Mouse (Mus musculus): Measurements from ENCODE around the gene Slc24a3.

Slc24a3 gene

DNA sequence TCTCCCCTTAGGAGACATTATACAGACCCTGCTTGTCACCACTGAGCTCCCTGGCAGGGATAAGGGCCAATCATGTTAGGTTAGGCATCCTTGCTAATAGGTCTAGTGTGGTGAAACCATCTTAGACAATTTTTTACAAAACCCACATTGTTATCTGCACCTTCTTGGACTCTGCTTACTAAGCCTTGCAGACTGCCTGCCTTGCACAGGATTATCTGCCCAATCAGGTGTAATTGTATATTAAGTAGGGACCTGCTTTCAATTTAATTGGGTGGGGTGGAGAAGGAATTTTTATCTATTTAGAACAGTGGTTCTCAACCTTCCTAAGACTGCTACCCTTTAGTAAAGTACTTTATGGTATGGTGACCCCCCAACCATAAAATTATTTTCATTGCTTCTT, 394.9 kb downstream of the Slc24a3 start:
- DNase-seq = no peak

DNA sequence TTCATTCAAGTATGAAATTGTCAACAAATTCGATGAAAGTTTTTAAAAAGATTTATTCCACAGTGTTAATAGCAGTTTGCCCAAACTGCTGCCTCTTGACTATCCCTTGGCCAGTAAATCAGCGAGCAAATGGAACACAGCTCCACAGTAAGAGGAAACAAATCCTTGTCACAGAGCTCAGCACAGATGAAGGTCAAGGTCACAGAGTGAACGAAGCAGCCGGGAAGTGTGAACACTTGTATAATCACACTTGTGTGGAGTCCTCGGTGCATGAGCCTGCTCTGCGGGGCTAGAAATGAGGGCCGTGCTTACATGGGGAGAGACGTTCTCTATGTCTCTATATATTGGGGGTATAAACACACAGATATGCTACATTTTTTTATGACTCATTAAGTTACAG, 397.0 kb downstream of the Slc24a3 start:
- no peak for DNase-seq

DNA sequence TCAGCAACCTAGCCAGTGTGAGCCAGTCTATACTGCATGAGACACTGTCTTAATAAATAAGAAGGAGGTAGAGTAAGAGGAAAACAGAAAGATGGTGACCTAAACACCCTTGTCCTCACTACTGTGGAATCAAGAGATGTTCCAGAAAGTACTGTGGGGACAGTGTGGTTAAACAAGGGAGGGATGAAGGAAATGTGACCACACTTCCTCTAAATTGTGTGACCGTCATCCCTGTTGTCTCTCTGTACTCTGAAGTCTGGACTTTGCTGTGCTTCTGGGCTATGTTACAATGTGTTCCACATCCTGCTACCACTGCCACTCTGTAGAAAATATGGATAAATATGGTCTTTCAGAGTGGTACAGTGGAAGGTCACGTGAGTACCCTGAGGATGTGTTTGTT, 399.4 kb downstream of the Slc24a3 start:
- no peak for DNase-seq

DNA sequence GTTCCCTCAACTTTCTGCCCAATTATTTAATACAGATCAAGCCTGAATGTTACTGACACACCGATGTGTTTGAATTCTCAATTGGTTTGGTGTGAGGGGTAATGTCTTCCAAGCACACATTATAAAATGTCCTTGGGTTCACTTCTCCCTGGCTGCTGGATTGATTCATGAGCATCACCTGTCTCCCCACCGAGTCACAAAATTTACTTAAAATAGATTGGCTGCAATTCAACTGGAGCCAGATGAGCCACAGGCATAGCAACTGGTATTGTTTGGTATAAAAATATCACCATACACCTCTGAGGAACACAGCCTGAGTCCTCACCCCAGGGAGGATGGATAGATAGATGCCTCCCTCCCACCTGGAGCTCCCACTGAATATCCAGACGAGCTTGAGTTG, 404.4 kb downstream of the Slc24a3 start:
- DNase-seq = no peak

DNA sequence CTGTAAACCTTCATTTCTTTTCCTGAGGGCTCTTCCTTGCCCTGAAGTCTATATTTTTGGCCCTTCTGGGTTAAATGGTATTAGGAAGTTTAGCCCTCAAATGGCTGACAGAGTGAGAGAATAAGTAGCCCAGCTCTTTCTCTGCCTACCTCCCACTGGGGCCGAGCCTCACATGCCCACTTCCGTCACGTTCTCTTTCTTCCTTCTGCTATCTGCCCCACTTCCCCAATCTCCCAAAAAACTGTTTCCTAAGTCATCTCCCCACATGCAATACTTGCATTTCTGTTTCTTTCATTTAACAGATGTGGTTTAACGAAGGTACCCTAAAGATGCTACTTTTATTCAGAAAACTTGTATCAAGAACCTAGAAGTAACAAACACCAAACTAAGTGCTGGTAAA, 406.6 kb downstream of the Slc24a3 start:
- no peak for DNase-seq

DNA sequence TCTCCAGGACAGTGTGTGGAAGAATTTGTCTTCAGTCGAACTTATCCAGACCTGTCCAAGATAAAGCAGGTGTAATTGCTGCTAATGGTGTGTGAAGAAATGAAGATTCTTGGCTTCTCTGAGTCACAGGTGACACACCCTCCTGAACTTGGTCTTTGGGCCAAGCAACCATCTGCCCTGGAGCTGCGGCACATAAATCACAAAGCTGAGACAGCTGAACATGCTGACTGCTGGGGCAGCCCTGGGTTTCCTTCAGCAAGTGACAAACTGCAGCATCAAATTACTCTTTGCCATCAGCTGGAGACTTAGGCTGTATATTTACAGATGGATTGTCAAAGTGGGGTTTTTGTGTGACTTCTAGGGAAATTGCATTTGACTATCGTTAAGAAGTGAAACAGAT, 415.5 kb downstream of the Slc24a3 start:
- DNase-seq = no peak

DNA sequence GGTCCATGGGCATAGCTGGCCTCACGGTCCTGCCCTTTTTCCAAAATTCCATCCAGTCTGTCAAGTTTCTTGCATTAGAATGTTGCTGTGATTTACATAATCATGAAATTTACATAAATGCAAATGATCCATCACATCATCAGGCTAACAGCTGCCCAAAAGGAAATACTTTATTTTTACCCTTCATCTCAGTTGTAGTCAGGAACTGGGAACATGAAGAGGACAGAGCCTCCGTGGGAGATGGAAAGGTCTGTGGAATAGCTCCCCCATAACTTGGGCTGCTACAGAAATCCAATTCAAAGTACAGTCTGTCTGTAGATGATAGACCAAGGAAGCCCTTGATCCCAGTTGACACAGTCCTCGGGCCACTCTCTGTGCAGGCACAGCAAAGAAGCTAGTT, 417.9 kb downstream of the Slc24a3 start:
- DNase-seq = no peak

DNA sequence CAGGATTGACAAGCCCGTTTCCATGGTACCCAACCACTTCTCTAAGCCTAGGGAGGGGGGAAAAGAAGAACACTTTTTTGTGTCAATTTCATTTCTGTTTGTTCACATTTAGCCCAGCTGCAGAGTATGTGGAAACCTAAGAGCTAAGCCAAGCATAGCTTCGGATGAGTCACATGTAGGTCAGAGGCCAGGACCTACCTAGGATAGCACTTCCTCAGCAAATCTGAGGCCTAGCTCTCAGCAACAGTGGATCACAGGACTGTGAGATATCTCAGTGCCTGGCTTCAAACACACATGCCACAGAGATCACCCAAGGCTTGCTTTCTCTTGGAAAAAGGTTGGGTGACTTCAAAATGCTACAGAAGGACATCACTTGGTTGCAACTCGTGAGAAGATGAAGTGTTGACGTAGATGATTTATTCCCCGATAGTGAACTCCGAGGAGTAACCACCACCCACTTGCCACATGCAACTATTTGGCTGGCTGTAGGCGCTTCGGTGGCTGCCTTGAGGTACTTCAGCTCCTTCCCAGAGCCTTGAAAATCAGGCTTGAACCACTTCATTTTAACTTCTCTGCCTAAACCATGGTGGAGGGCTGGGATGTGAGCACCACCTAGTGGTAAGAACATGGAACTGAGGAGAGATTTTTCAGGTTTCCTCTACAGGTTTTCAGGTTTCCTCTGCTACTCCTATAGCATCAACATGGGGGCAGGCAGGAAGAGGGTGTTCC, 420.6 kb downstream of the Slc24a3 start:
- peak; percentile 58 for DNase-seq

DNA sequence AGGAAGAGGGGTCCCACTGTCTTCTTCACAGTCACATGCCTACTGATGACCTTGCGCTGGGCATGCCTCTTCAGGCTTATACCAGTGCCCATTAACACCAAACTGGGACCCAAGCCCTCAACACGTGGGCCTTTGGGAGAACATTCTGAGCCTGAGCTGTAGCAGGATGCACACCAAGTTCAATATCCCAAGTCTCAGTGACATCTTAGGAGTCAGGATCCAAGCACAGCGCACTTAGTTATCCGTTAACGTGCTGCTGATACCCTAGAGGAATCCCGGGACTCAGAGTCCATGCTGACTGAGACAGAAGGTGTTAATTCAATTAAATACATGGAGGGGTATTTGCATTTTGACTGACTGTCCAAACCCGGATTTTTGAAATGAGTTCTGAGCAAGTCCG, 424.3 kb downstream of the Slc24a3 start:
- no peak for DNase-seq

DNA sequence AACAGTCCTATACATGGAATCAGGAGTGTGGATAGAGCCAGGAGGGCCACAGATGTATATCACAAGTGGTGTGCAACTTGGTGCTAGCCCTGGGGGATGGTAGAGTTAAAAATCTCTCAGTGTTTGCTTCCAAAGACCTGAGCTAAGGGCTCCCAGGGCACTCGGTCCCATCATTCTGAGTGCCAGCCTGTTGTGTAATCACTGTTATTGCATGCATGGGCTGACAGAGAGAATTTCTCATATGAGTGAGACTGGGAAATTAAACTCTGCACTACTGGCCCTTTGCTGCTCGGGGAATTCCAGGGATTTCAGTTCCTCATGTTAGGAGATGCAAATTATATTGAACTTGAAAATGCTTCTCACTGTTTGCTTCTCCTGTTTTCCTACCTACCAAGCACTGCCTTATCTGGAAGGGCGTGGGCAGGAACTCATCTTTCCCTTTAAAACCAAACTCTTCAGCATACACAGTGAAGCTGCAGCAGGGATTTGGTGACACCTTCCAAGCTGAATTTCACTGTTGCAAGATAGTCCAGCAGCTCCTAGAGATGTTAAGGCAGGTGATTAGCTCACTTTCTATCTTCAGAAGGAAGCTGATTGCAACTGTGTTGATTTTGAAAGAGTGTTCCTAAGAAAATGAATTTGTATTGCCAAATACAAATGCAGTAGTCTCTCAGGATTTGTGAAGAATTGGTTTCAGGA, 426.2 kb downstream of the Slc24a3 start:
- DNase-seq = no peak

DNA sequence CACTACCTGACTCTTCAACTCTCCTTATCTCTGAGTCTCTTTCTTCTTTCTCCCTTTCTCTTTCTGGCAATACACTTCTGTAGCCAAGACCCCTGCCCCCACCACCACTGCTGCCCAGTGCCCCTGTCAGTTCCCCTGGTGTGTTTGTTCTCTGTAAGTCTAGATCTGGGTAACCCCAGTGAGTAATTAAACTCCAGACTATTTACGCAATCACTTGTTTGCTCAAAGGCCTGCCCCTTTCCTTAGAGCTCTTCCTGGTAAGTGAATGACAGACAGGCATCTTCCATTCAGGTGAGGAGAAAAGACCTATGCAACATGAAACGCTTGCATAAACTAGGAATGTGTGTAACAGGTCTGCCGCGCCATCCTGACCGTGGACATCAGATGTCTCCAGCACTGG, 430.3 kb downstream of the Slc24a3 start:
- no peak for DNase-seq

DNA sequence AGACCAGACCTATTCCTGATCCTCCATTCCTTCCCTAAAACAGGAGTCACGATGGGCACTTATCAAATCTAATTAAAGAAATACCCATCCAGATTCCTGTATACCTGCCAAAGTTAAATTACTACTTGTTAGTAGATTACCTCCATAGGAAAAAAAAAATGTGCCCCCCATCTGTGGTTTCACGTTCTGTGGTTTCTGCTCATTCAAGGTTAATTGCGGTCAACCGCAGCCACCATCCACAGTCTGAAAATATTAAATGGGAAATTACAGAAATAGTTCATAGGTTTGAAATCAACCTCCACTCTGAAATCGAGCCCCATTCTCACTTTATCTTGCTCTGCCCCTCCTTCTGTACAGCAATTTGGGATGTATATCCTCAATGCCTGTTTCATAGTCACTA, 440.3 kb downstream of the Slc24a3 start:
- DNase-seq = no peak

DNA sequence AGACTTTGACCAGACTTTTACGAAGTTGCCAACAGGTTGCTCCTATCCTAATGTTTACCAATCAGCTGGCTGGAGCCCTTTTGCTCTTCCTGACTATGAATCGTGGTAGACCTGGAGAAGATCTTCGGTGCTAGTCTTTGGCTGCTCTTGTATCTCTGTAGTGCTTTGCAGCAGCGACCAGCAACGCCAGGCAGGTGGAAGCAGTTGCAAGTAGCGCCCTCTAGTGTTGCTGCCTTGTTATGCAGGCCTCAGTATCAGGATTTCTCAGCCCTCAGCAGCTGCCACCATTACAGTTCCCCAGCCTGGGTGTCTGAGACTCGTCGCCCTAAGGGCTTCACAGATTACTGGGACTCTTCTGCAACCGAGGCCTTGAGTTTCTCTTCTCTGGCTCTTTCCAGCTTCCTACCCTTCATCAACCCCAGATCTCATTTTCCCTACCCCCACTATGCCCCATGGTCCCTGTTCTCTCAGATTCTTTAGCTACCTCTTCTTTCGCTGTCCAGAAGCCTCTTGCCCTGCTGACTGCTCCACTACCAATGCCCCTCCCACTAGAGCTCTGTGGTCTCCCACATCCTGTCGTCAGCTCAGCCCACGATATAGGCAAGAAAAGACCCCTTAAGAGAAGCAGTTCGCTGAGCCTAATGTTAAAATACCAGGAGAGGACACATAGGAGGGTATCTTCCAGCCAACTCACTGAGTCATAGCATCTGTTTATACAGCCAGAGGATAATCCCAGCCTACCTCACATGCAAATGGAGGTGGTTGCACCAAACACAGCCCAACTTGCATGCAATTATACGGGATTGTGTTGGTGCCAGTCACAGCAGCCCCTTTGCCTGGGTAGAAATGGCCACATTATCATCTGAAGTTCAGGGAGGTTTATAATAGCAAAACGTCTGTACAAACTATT, 443.5 kb downstream of the Slc24a3 start:
- peak; percentile 46 for DNase-seq

DNA sequence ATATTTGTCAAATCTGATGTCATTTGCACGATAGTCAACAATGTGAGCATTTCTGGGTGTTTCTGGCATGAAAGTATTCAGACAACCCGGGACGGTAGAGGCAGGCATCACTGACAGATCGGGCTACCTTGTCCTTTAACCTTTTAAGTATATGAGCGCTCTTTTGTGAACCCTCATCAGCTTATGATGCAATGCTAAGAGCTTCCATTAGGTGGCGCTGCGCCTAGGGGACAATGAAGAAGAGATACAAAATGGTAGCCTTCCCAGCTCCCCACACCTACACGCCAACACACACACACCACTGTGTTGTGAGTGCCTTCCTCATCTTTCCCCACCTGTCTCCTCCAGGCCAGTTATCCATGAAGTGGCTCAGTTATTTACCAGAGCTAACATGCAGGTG, 445.4 kb downstream of the Slc24a3 start:
- DNase-seq = no peak

DNA sequence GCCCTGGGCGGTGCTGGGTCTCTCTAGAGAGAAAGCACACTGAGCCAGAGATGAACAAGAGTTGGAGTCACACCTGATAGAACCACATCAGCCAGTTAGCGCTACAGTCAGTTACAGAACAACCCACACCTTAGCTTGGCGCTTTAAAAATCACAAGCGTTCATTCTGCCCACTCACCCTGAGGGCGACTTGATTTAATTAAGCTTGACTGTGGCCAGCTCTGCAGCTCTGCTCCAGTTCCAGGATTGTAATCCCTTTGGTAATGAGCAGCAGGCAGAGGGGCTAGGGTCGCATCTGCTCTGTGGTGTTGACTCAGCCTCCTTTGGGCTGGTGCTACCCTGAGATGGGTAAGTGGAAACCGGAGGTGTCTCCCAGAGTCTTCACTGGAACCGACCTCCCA, 446.2 kb downstream of the Slc24a3 start:
- no peak for DNase-seq

DNA sequence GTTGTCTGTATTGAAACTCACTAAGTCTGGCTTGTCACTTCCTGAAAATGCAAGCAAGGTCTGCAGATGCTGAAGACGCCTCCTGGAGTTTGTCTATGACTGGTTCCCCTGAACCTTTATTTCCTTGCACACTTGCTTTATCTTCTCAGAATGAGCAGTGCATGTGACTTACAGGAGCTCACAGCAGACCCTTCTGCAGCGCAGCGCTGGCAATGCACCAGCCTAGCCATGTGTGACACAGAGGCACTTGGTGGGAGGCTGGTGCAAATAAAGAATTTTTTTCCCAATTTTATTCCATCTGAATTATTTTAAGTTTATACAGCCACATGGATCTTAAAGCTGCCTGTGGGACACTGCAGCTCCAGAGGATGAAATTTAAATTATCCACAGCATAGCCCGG, 452.1 kb downstream of the Slc24a3 start:
- no peak for DNase-seq

DNA sequence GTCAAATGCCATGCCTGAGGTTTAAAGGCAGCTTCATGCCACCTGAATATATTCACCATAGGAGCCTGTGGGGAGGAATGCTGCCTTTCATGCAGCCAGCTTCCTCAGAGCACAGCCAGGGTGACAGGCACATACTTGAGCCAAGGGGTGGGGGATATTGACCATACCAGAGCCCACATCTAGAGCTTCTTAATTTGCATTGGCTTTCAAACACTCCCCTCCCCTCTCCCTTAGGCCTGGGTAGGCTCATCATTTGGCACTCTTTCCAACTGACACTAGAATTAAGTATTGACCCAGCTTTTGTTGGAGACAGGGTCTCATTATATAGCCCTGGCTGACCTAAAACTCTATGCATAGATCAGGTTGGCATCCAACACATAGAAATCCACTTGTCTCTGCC, 453.2 kb downstream of the Slc24a3 start:
- DNase-seq = no peak

DNA sequence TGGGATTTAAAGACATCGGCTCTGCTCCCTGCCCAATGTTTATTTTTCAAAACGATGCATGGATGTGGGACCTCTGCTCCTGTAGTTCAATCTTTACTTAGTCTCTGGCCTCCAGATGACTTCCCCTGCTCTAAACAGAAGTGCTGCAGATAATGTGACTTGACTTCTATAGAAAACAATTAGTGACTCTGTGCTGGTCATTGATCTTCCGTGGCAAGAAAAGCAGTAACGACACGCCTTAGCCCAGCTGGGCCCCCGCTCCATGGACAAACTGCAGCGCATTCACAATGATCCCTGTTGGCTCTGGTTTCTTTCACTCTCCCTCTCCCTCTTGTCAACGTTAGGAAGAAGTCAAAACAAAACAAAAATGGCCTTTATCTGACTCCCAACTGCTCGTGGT, 453.6 kb downstream of the Slc24a3 start:
- DNase-seq = no peak

DNA sequence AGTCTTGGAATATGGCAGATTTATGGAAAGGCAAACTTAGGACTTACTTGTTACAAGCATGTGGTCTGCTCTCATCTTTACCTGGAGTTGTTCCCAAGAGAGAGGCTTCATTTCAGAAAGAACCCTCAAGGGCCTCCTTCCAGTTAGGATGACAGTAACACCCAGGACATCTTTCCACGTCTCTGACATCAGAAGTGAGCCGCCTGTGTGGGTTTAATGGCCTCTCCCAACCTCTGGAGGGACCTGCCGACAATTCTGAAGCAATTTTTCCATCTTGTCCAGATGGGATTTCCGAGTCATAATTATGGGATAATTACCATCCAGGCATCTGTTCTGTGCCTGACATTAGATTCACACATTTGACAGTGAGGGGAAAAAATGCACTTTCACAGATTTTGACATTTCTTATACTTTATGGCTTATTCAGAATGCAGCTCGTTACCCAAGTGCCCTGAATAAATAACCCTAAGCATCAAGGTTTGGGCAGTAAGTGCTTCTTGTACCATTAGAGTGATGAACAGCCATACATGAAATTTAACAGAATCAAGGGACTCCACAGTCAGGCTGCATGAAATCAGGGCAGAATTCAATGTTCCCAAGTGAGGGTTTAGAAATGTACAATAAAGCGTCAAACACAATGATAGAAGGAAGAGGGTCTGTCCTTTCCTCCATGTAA, 463.7 kb downstream of the Slc24a3 start:
- DNase-seq = no peak

DNA sequence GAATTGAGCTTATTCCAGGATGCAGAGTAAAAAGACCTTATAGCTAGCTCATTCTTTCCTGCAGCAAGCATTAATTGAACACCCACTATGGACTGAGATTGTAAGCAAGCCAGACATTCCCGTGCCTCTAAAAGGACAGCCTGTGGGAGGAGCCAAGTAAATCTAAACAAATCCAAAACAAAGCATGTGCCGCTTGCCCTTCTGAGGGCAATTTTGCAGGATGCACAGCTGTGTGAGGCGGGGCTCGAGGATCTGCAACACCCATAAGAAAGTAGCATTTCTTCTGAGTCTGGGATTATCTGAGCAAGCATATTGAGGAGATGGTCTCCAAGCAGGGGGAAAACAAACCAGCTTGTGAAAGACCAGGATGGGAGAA, 464.2 kb downstream of the Slc24a3 start:
- DNase-seq = no peak

DNA sequence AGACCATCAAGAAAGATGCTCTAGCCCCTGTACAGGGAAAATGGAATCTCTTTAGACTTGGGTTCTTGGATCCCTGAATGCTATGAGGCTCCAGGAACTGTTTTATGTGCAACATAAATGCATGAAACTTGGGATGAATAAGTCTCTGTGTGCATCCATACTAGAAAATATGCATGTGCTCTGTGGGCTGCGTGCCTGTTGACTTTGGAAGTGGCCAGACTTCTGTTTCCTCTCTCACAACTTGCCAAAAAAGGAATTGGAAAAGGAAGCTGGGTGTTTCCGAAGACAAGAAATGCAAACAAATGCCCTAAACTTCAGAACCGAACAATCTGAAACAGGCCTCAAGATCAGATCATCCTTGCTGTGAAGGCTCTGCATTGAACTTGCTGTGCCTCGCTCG, 466.3 kb downstream of the Slc24a3 start:
- DNase-seq = no peak

DNA sequence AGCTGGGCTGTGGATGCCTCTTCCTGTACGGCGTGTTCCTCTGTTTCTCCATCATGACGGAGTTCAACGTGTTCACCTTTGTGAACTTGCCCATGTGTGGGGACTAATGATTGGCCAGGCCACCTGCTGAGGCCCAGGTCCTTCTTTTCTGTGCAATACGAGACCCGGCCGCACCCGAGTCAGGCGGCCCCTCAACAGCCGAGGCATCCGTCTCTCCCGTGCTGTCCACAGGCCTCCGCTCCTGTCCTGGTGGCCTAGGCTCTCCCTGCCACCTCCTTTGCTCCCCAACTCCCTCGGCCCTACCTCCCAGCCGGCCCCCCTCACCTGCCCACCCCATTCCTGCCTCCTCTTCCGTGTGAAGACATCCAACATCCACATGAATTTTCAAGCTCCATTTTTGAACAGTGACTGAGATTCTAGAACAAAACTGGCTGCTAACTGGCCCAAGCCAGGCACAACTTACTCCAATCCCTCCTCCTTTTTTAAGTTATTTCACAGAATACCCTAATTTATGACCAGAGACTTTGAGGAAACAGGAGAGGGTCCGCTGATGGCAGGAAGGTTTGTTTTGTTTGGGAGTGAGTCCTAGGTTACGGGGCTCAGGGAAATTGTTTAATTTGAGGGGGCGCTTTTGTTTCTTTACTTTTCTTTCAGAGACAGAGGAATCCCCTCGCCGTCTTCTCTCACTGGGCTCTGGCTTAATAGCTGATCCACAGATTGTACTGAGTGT, 472.9 kb downstream of the Slc24a3 start:
- DNase-seq = no peak

Measured in right cerebral cortex, postnatal 25 days (tissue).